Mouse (Mus musculus): ENCODE measurements around the gene Ptprm.

DNA sequence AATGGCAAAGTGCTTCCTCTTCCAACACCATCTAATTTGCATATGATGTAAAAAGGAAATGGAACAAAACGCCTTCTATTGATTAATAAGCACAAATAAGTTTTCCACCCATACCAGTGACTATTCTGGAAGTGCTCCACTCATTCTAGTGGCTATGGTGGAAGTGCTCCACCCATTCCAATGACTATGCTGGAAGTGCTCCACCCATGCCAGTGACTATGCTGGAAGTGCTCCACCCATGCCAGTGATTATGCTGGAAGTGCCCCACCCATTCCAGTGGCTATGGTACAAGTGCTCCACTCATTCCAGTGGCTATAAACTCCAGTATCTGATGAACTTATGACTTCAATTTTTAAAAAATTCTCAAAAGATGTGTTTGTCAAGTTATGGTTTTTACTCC, 91.2 kb downstream of the Ptprm start:
- TF ChIP-seq CTCF (IDR thresholded peaks at IDR 0.05; ENCODE audit: borderline replicate concordance, control insufficient read depth, extremely low read depth, insufficient read depth, low read length, poor library complexity) (no peak), POLR2A (IDR thresholded peaks at IDR 0.05; ENCODE audit: control insufficient read depth, extremely low read depth, insufficient read depth, low read length, poor library complexity) (no peak)

Data from thymus, adult 2 months (tissue).